Mouse (Mus musculus): ENCODE results near the gene Olfr310. TPM values are rescaled to one million over a fixed set of nuclear protein-coding genes. Genes with fewer than 3 reads are reported as not detected.

Olfr310 gene
- polyA plus RNA-seq (2012; rRNA removed), result not detected in 2 replicates

GRCm38 (mm10) chr7:86277072-86277471 is at the start of gene Olfr310:
Gene Olfr310, minus strand, starts transcription at chr7:86277172.
- no peaks in the 10 kb centered on the region for H3K36me3 ChIP-seq (ENCODE audit: control insufficient read depth, insufficient read depth, low read length)
- no peak within 1 kb of the TSS for H3K27ac ChIP-seq (ENCODE audit: insufficient read depth, low read depth, low read length)
- H3K27me3 ChIP-seq (replicated peaks; ENCODE audit: control insufficient read depth, insufficient read depth, low read length), result no peaks in the 10 kb centered on the region
- 57% methylated on average over 1 of the region's 1 CpGs for WGBS
- no peaks in the 10 kb centered on the region for H3K4me1 ChIP-seq (ENCODE audit: control insufficient read depth, insufficient read depth, low read length)
- DNase-seq, result no peak
- H3K4me3 ChIP-seq (ENCODE audit: insufficient read depth, low read depth, low read length), result no peak within 1 kb of the TSS
- TF ChIP-seq POLR2A (IDR thresholded peaks at IDR 0.05; ENCODE audit: low read depth, low read length) (no peak), CTCF (conservative IDR thresholded peaks at IDR 0.05; ENCODE audit: insufficient read depth, insufficient read length, low read depth, low read length) (no peak)

DNA sequence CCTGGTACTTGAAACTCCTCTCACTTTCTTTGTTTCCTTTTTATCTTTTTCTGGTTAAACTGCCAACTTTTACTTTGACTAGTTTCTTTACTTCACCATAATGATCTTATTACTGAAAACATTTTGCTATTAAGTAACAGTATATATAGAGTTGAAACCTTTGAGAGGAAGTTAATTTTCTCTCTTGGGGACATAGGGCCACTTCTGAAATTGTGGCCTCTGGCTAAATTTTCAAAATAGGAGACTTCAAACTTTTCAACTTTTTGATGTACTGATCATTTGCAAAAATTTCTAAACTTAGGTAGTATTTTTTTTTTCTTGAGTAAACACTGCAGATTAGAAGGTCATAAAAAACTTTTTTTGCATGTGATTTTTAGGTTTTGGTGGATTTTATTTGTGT is 48.6 kb upstream of the Olfr310 start, which contains the start of gene Olfr308:
TSS of gene Olfr308 (minus strand) at position 101 of the 400 bp plus-strand sequence.
- DNase-seq, result no peak
- TF ChIP-seq CTCF (conservative IDR thresholded peaks at IDR 0.05; ENCODE audit: insufficient read depth, insufficient read length, low read depth, low read length), result no peak
- no peak for TF ChIP-seq POLR2A (IDR thresholded peaks at IDR 0.05; ENCODE audit: low read depth, low read length)
- H3K27me3 ChIP-seq (replicated peaks; ENCODE audit: control insufficient read depth, insufficient read depth, low read length), result no peaks in the 10 kb centered on the region
- H3K4me3 ChIP-seq (ENCODE audit: insufficient read depth, low read depth, low read length), result no peak within 1 kb of the TSS
- H3K4me1 ChIP-seq (ENCODE audit: control insufficient read depth, insufficient read depth, low read length), result no peaks in the 10 kb centered on the region
- no peak within 1 kb of the TSS for H3K27ac ChIP-seq (ENCODE audit: insufficient read depth, low read depth, low read length)
- no peaks in the 10 kb centered on the region for H3K36me3 ChIP-seq (ENCODE audit: control insufficient read depth, insufficient read depth, low read length)

DNA sequence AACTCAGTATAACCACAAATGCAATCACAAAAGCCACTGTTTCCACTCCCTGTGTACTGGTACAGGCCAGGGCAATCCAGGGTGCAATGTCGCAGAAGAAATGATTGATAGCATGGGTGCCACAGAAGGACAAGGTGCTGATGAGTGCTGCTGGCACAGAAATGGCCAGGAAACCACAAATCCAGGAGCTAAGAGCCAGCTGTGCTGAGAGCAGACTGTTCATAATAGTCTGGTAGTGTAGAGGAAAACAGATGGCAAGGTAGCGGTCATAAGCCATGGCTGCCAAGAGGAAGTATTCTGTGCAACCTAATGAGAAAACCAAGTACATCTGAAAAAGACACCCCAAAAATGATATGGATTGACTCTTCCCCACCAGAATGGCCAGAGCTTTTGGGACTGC is 44.4 kb upstream of the Olfr310 start:
- Histone ChIP-seq H3K4me3 (ENCODE audit: insufficient read depth, low read depth, low read length) (no peak overlapping the region), H3K36me3 (ENCODE audit: control insufficient read depth, insufficient read depth, low read length) (no peaks in the 10 kb centered on the region), H3K4me1 (ENCODE audit: control insufficient read depth, insufficient read depth, low read length) (no peaks in the 10 kb centered on the region), H3K27me3 (replicated peaks; ENCODE audit: control insufficient read depth, insufficient read depth, low read length) (no peaks in the 10 kb centered on the region), H3K27ac (ENCODE audit: insufficient read depth, low read depth, low read length) (no peak overlapping the region)
- DNase-seq, result no peak
- 94% methylated on average over 2 of the region's 2 CpGs for WGBS
- TF ChIP-seq CTCF (conservative IDR thresholded peaks at IDR 0.05; ENCODE audit: insufficient read depth, insufficient read length, low read depth, low read length) (no peak), POLR2A (IDR thresholded peaks at IDR 0.05; ENCODE audit: low read depth, low read length) (no peak)

DNA sequence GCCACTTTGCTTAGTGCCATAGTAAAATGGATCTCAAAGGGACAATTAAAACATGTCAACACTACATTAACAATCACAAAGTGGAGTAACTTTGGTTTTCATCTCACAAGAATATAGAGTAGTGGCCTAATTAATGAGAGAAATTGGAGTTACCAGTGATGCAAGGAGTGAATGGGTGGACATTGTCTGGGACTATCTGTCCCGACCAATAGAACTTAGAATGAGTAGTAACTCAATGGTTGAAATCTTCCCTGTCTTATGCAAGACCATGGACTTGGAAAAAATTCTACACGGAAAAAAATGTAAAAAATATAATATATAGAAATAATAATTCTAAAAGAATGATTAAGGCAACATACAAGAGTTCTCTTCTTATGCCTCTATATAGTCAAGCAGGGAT is 36.6 kb upstream of the Olfr310 start, which contains the start of gene Olfr309:
TSS of gene Olfr309 (minus strand) at position 101 of the 400 bp plus-strand sequence.
- no peak for DNase-seq
- Histone ChIP-seq H3K4me3 (ENCODE audit: insufficient read depth, low read depth, low read length) (no peak within 1 kb of the TSS), H3K4me1 (ENCODE audit: control insufficient read depth, insufficient read depth, low read length) (no peaks in the 10 kb centered on the region), H3K27ac (ENCODE audit: insufficient read depth, low read depth, low read length) (no peak within 1 kb of the TSS), H3K36me3 (ENCODE audit: control insufficient read depth, insufficient read depth, low read length) (no peaks in the 10 kb centered on the region), H3K27me3 (replicated peaks; ENCODE audit: control insufficient read depth, insufficient read depth, low read length) (no peaks in the 10 kb centered on the region)
- TF ChIP-seq POLR2A (IDR thresholded peaks at IDR 0.05; ENCODE audit: low read depth, low read length) (no peak), CTCF (conservative IDR thresholded peaks at IDR 0.05; ENCODE audit: insufficient read depth, insufficient read length, low read depth, low read length) (no peak)
- 62% methylated on average over 2 of the region's 2 CpGs for WGBS

DNA sequence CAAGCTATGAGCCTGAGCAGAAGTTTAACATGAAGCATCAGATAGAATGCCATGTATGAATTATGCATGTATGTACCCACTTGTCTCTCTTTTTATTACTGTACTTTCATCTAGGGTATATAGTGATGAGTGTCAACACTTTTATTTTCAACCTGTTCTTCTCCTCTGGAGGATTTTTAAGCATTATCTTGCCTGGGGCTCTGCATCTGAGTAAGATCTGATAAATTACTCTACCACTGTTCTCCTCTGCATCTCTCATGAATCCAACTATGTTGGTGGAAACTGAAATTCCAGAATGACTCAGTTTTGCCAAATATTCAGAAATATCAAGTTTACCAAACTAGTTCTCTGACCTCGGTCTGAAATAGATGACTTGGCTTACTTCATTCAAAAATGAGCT is 30.8 kb downstream of the Olfr310 start, which contains the start of gene Vmn2r76:
TSS of gene Vmn2r76 (minus strand) at position 101 of the 400 bp plus-strand sequence.
- no peaks in the 10 kb centered on the region for H3K4me1 ChIP-seq (ENCODE audit: control insufficient read depth, insufficient read depth, low read length)
- no peak within 1 kb of the TSS for H3K27ac ChIP-seq (ENCODE audit: insufficient read depth, low read depth, low read length)
- TF ChIP-seq CTCF (conservative IDR thresholded peaks at IDR 0.05; ENCODE audit: insufficient read depth, insufficient read length, low read depth, low read length) (no peak), POLR2A (IDR thresholded peaks at IDR 0.05; ENCODE audit: low read depth, low read length) (no peak)
- no peak within 1 kb of the TSS for H3K4me3 ChIP-seq (ENCODE audit: insufficient read depth, low read depth, low read length)
- no peaks in the 10 kb centered on the region for H3K36me3 ChIP-seq (ENCODE audit: control insufficient read depth, insufficient read depth, low read length)
- no peaks in the 10 kb centered on the region for H3K27me3 ChIP-seq (replicated peaks; ENCODE audit: control insufficient read depth, insufficient read depth, low read length)
- DNase-seq, result no peak
- 70% methylated on average over 1 of the region's 1 CpGs for WGBS

Other genes with a start within 250 kb of the Olfr310 start
- gene Vmn2r75, start 105.4 kb downstream of the Olfr310 start, polyA plus RNA-seq (2012; rRNA removed), result not detected in 2 replicates
- not detected in 2 replicates for gene Vmn2r76, start 30.9 kb downstream of the Olfr310 start, polyA plus RNA-seq (2012; rRNA removed)
- not detected in 2 replicates for gene Olfr309, start 36.5 kb upstream of the Olfr310 start, polyA plus RNA-seq (2012; rRNA removed)
- gene Olfr308, start 48.5 kb upstream of the Olfr310 start, polyA plus RNA-seq (2012; rRNA removed), result not detected in 2 replicates
- not detected in 2 replicates for gene Olfr307, start 60.4 kb upstream of the Olfr310 start, polyA plus RNA-seq (2012; rRNA removed)
- not detected in 2 replicates for gene Olfr305, start 89.8 kb upstream of the Olfr310 start, polyA plus RNA-seq (2012; rRNA removed)
- gene Olfr304, start 109.5 kb upstream of the Olfr310 start, polyA plus RNA-seq (2012; rRNA removed), result not detected in 2 replicates
- not detected in 2 replicates for gene Olfr303, start 120.6 kb upstream of the Olfr310 start, polyA plus RNA-seq (2012; rRNA removed)
- not detected in 2 replicates for gene Olfr301, start 126.7 kb upstream of the Olfr310 start, polyA plus RNA-seq (2012; rRNA removed)
- not detected in 2 replicates for gene Olfr299, start 182.7 kb upstream of the Olfr310 start, polyA plus RNA-seq (2012; rRNA removed)
- gene Olfr298, start 215.3 kb upstream of the Olfr310 start, polyA plus RNA-seq (2012; rRNA removed), result not detected in 2 replicates
- gene Olfr297, start 242.8 kb upstream of the Olfr310 start, polyA plus RNA-seq (2012; rRNA removed), result not detected in 2 replicates

Data from kidney, adult 2 months (tissue).